Mouse (Mus musculus) limb, embryonic 13.5 days (tissue): ENCODE data around the gene Utf1. TPM values are rescaled to one million over a fixed set of nuclear protein-coding genes. Genes with fewer than 3 reads are reported as not detected.

Experiments used
- microRNA counts: library from miRNA; unstranded; fragments of <30 nt; microRNA quantifications from one replicate; lab custom pipeline; 2016
- microRNA-seq: library from miRNA; unstranded; fragments of <30 nt; microRNA quantifications from one replicate; pipeline ENCODE4, GENCODE M21; 2016
- polyA plus RNA-seq: library from polyadenylated mRNA; unstranded; fragments of >200 nt; fragmentation: Nextera tagmentation; extraction: Ambion mirVana; gene quantifications from 2 replicates; pipeline ENCODE4 v1.2.1, GENCODE M21; 2015

Gene Utf1
- polyA plus RNA-seq, 1 experiment from 2014 or later, result 0.15 TPM

MicroRNA genes within 50 kb of the gene (microRNA counts, 519-probe panel; counts per million panel counts)
- microRNA mmu-miR-202-3p (lab: Ali Mortazavi, UCI) (1,742 counts per million, percentile 20 among the panel's probes with 10 or more counts), microRNA mmu-miR-202-5p (lab: Ali Mortazavi, UCI) (2,187 counts per million, percentile 30 among the panel's probes with 10 or more counts)

Small RNAs within 50 kb of the gene (microRNA-seq; reads per million reads assigned to microRNA genes)
- gene Mir202, result not detected
- not detected for gene Mir7062
- gene mmu-mir-7686, result not detected

Other genes with a start within 250 kb of the Utf1 start
- 0.05 and 0.13 TPM in 2 replicates for gene Adgra1, start 109.6 kb upstream of the Utf1 start, polyA plus RNA-seq
- gene Kndc1, start 49.1 kb upstream of the Utf1 start, polyA plus RNA-seq, result 0.11 and 0.20 TPM in 2 replicates
- gene 6430531B16Rik, start 35.0 kb downstream of the Utf1 start, polyA plus RNA-seq, result 0.52 and 0.53 TPM in 2 replicates
- gene Adam8, start 48.8 kb downstream of the Utf1 start, polyA plus RNA-seq, result 2.3 and 2.8 TPM in 2 replicates
- 38.9 and 41.8 TPM in 2 replicates for gene Zfp511, start 92.6 kb downstream of the Utf1 start, polyA plus RNA-seq
- 67.4 and 68.0 TPM in 2 replicates for gene Tubgcp2, start 92.9 kb downstream of the Utf1 start, polyA plus RNA-seq
- gene Msx3, start 105.3 kb downstream of the Utf1 start, polyA plus RNA-seq, result not detected in 2 replicates
- 1.1 TPM in 2 replicates for gene Caly, start 138.8 kb downstream of the Utf1 start, polyA plus RNA-seq
- gene Prap1, start 149.6 kb downstream of the Utf1 start, polyA plus RNA-seq, result 0.25 TPM in 1 of 2 replicates, not detected in the other
- gene Fuom, start 158.7 kb downstream of the Utf1 start, polyA plus RNA-seq, result 22.1 and 24.9 TPM in 2 replicates
- 18.9 and 19.6 TPM in 2 replicates for gene Paox, start 172.0 kb downstream of the Utf1 start, polyA plus RNA-seq
- 150 and 151 TPM in 2 replicates for gene Echs1, start 172.7 kb downstream of the Utf1 start, polyA plus RNA-seq
- gene Mtg1, start 193.8 kb downstream of the Utf1 start, polyA plus RNA-seq, result 22.7 and 23.6 TPM in 2 replicates
- 0.17 and 0.23 TPM in 2 replicates for gene Sprn, start 211.1 kb downstream of the Utf1 start, polyA plus RNA-seq
- gene Olfr522, start 221.0 kb downstream of the Utf1 start, polyA plus RNA-seq, result not detected in 2 replicates
- gene Olfr523, start 229.4 kb downstream of the Utf1 start, polyA plus RNA-seq, result not detected in 2 replicates